Mouse (Mus musculus) spleen, postnatal 0 days (tissue): ENCODE measurements around the gene Zfp185. TPM values are rescaled to one million over a fixed set of nuclear protein-coding genes. Genes with fewer than 3 reads are reported as not detected.

Experiments used
- microRNA counts: library from miRNA; unstranded; fragments of <30 nt; microRNA quantifications from one replicate; lab custom pipeline; 2015
- polyA plus RNA-seq: library from polyadenylated mRNA; unstranded; fragments of >200 nt; fragmentation: Nextera tagmentation; extraction: Ambion mirVana; gene quantifications from 2 replicates; pipeline ENCODE4 v1.2.1, GENCODE M21; 2015

Zfp185 gene
- 2.7 and 3.5 TPM in 2 replicates for polyA plus RNA-seq

GRCm38 (mm10) chrX:72986841-72987519 lies at the start of gene Zfp185:
Gene Zfp185, plus strand, starts transcription at chrX:72987339.

GRCm38 (mm10) chrX:73037003-73037402 lies 49.9 kb downstream of the Zfp185 start, which contains the start of gene Pnma5:
Gene Pnma5, minus strand, starts transcription at chrX:73037103.

GRCm38 (mm10) chrX:73064415-73064793 lies 77.3 kb downstream of the Zfp185 start, which contains the start of gene Pnma3:
Gene Pnma3, plus strand, starts transcription at chrX:73064787.

MicroRNA genes within 50 kb of the gene (microRNA counts, 519-probe panel; counts per million panel counts)
- microRNA mmu-miR-2137 (lab: Ali Mortazavi, UCI) = 88.3 counts per million

Other genes starting within 250 kb of the Zfp185 start
- 1.4 and 2.0 TPM in 2 replicates for gene Gabrq, start 162.2 kb upstream of the Zfp185 start, polyA plus RNA-seq
- 45.9 and 49.7 TPM in 2 replicates for gene Cetn2, start 68.9 kb upstream of the Zfp185 start, polyA plus RNA-seq
- gene Nsdhl, start 68.8 kb upstream of the Zfp185 start, polyA plus RNA-seq = 8.3 and 8.9 TPM in 2 replicates
- not detected in 2 replicates for gene Pnma5, start 49.8 kb downstream of the Zfp185 start, polyA plus RNA-seq
- not detected in 2 replicates for gene Pnma3, start 77.4 kb downstream of the Zfp185 start, polyA plus RNA-seq
- 2.2 and 3.6 TPM in 2 replicates for gene Xlr4a, start 95.1 kb downstream of the Zfp185 start, polyA plus RNA-seq
- 0.69 and 0.72 TPM in 2 replicates for gene Xlr3a, start 109.8 kb downstream of the Zfp185 start, polyA plus RNA-seq
- not detected in 2 replicates for gene Gm14685, start 129.7 kb downstream of the Zfp185 start, polyA plus RNA-seq
- gene Xlr5b, start 161.5 kb downstream of the Zfp185 start, polyA plus RNA-seq = not detected in 2 replicates
- gene DXBay18, start 162.1 kb downstream of the Zfp185 start, polyA plus RNA-seq = not detected in 2 replicates
- not detected in 2 replicates for gene Spin2d, start 189.7 kb downstream of the Zfp185 start, polyA plus RNA-seq
- gene Xlr3b, start 204.9 kb downstream of the Zfp185 start, polyA plus RNA-seq = 0.99 and 2.5 TPM in 2 replicates
- 3.2 and 4.1 TPM in 2 replicates for gene Xlr4b, start 227.0 kb downstream of the Zfp185 start, polyA plus RNA-seq
- gene F8a, start 241.0 kb downstream of the Zfp185 start, polyA plus RNA-seq = 6.4 and 8.1 TPM in 2 replicates